Mouse (Mus musculus): ENCODE data around the gene Fxr2.

DNA sequence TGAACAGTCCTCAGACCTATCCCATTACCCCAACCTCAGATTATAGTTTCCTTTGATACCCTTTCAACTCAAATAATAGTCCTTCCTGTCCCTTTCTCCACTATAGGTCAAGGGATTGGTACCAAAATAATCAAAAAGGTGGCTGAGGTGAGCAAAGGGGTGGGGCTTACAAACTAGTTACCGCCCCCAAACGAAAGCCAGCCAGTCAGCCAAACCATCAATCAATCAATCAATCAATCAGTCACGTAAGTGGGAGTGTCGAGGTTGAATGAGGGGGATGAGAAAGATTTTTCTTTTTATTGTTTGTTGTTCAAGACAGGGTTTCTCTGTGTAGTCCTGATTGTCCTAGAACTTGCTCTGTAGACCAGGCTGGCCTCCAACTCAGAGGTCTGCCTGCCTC, 9.8 kb upstream of the Fxr2 start:
- TF ChIP-seq CTCF (IDR thresholded peaks at IDR 0.05; ENCODE audit: insufficient read depth, low read length) (no peak), POLR2A (IDR thresholded peaks at IDR 0.05; ENCODE audit: borderline replicate concordance, extremely low read depth, low read depth, low read length) (no peak)
